Mouse (Mus musculus): ENCODE measurements around the gene Actl9.
A peak's percentile ranks its signal among the peaks of the same experiment; 100 is the strongest.

The Actl9 gene

GRCm38 (mm10) chr17:33432019-33432946, at the start of gene Actl9:
Actl9 (plus strand) TSS chr17:33432896.
- DNase-seq (ENCODE audit: low spot score): no peak

- no peak for DNase-seq (ENCODE audit: low spot score)
Measured at GRCm38 (mm10) chr17:33385705-33386104, 47.0 kb upstream of the Actl9 start.

- DNase-seq (ENCODE audit: low spot score): no peak
Measured at GRCm38 (mm10) chr17:33392271-33392670, 40.4 kb upstream of the Actl9 start.

GRCm38 (mm10) chr17:33394182-33395034, 38.3 kb upstream of the Actl9 start, which contains the start of gene Zfp101:
Zfp101 (minus strand) TSS chr17:33394641.
- DNase-seq (ENCODE audit: low spot score): peak; percentile 78

GRCm38 (mm10) chr17:33439148-33439547, 6.5 kb downstream of the Actl9 start:
- peak; percentile 56 for DNase-seq (ENCODE audit: low spot score)

GRCm38 (mm10) chr17:33439922-33440321, 7.2 kb downstream of the Actl9 start:
- no peak for DNase-seq (ENCODE audit: low spot score)

GRCm38 (mm10) chr17:33441159-33441558, 8.5 kb downstream of the Actl9 start:
- DNase-seq (ENCODE audit: low spot score): no peak

GRCm38 (mm10) chr17:33456631-33457030, 23.9 kb downstream of the Actl9 start:
- DNase-seq (ENCODE audit: low spot score): no peak

- DNase-seq (ENCODE audit: low spot score): no peak
Measured at GRCm38 (mm10) chr17:33471206-33471605, 38.5 kb downstream of the Actl9 start.
